Mouse (Mus musculus) 3T3-L1 (cell line): ENCODE data around the gene Dusp18.

ENCODE experiments used
- DNase-seq: peaks from one replicate; pipeline ENCODE4 v3.0.0-alpha.2; 2015; ENCODE audit warnings: low read depth, low spot score

Gene Dusp18

DNA sequence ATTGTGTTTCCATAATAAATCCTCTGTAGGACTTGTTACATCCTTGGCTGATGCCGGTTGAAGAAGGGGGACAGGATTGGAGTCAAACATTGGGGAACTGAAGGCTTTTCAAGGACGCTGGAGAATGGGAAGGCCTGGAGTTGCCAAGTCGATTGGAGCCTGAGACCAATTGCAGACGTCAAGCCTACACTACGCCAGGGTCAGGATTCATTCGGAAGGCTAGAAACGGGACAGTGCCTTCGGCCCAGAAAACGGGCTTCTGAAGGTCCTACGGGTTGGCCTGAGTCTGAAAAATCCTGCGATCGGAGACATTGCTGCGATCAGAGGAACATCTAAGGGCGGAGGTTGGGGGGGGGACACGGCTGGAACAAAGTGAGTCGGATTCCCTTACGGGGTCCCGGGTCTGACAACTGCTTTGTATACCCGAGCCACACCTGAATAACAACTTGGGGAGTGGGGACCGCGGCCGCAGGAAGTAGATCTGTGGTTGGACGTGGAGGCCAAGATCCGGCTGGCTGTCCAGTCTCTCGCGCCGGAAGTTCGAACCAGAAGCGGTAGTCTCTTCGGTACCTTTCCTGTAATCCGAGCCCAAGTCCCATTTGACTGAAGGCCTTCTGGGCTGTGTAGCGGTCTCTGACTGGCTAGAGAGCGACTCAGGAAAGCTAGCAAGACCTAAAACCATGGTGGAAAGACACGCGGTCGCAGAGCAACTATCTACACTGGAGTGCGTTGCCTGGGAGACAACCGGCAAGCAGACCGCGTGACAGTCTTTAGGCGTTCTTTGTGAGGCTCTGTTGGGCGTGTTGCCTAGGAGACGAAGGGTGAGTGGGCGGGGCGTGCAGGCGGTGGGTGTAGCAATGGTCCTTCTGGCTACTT, at the start of gene Dusp18, which contains the start of gene 4921536K21Rik:
Gene Dusp18, plus strand, starts transcription at position 835 of the 876 bp plus-strand sequence.
Gene 4921536K21Rik, minus strand, starts transcription at position 693 of the 876 bp plus-strand sequence.
- peak; percentile 90 for DNase-seq

- no peak for DNase-seq
Observed at GRCm38 (mm10) chr11:3846351-3846750, 48.7 kb upstream of the Dusp18 start.

DNA sequence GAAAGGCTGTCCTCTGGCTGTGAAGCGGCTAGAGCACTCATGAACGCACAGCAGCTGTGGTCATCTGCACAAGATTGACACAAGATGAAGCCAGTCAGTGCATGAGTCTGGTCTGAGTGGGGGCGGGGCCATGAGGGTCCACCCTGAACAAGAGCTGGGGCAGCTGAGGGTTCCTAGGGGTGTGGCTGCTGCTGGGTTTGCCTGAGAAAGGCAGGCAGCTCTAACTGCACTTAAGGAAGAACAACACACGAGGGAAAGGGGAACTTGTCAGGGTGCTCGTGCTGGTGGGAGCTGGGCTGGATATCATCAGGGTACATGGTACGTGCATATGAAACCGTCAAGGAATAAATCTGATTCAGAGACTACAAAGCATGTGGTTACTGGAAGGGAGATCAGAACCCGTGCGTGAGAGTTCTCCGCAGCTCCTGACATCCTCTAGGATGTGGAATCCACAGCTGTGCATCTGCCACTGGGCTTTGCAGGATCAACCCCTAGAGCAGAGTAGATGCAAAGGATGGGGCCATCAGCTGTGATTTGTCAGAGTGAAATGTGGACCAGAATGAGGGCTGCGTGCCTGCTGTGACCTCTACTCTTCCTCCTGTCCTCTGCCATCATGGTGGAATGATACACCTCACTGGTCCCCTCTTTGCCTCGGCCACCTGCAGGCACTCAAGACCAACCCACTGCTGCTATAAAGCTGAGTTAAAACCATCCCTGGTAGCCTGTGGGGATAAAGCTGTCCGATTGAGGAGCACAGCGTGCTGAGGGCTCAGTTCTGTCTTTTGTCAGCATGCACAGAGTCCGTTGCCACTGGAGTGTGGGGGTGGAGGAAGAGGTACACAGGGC, 45.3 kb upstream of the Dusp18 start:
- no peak for DNase-seq

DNA sequence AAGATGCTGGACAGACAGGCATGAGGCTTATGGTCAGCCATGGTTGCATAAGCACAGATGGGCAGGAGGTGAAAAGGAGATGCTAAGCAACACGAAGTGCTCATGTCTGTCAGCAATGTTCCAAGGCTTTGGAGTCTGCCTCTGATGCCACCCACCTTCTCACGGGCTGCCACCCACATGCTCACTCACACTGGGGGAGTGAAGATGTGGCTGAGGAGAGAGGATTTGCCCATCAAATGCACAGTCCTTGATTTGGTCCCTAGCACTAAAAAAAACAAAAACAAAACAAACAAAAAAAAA, 44.8 kb upstream of the Dusp18 start:
- DNase-seq, result no peak

DNA sequence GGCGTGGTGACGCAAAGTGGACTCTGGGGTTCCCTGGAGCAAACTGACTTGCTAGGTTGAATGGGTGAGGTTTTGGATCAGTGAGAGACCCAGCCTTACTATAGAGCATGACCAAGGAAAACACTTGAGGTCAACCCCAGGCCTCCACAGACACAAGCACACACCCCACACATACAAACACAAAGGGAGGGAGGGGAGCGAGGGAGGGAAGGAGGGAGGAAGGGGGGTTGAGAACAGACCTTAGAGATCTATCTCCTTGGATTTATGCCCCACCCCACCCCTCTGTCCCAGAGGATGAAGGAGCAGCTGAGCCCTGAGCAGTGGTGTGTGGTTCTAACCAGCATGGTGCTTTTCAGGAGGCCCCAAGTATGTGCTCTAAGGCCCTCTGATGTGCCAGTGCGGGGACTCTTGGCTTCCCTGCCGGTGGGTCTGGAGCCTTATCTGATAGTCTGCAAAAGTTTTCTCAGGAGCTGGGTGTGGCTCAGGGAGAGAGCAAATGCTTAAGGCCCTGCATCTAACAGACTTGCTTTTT, 44.2 kb upstream of the Dusp18 start:
- no peak for DNase-seq

- no peak for DNase-seq
Observed at GRCm38 (mm10) chr11:3851872-3852271, 43.2 kb upstream of the Dusp18 start.

DNA sequence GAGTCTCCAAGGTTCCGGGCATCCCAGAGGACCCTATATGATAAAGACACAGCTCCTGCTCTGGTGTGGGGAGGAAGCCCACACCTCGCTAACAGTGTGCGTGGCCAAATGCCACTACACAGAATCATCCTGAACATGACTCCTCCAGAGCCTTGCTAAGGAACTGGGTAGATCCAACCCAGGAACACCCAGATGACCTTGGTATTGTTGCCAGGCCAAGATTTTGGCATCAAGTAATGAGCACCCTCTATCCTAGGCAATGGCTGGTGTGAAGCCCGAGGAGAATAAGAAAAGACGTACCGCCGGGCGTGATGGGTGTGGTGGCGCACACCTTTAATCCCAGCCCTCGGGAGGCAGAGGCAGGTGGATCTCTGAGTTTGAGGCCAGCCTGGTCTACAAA, 42.0 kb upstream of the Dusp18 start:
- peak; percentile 12 for DNase-seq

DNA sequence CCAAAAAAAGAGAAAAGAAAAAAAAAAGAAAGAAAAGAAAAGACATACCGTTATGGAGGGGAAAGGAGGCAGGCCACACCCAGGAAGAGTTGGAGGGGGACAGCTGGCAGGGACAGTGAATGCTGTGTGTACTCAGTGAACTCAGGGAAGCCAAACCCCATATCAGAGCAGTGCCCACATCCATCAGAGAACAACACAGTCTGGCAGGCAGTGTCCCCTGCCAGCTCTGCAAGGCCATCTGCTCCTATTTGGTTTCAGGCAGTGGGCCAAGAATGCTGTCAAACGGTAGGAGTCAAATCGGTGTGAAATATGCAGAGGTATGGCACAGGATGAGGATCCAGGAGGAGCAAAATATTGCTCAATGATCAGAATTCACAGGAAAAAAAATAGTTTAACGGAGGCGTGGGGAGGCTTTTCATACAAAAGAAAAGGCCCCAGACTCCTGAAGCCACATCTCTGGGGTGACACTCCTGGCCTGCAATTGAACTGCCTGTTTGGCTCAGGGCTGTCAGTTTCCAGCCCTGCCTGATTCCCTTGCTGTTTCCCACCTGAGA, 41.5 kb upstream of the Dusp18 start:
- DNase-seq, result peak; percentile 86

DNA sequence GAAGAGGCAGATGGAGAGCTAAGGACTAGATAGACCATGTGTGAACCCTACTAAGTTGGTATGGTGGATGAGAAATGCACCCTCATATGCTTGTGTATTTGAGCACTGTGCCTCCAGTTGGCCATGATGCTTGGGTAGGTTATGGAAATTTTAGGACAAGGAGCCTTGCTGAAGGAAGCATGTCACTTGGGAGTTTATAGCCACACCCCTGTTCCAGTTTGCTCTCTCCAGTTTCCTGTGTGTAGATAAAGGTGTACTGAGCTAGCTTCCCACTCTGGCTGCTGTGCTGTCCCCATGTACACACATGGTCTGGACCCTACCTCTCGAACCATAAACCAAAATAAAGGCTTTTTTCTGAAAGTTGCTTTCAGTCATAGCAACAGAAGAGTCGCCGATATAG, 40.9 kb upstream of the Dusp18 start:
- no peak for DNase-seq

DNA sequence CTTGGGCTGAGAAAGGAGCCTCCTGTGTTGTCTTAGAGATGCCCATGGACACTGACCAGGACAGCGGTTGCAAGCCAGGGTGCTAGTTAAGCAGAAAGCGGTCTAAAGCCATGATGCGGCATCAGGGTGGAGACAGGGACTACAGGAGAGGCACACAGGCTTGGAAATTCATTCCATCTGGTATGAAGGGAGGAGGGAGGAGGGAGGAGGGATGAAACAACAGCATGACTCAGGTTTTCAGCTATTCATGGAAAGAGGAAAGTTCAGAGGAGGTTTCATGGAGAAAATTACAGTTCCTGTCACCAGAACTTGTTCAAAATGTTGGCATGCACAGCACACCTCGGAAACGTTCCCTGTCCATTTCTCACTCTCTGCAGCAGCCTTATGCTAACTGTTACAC, 39.2 kb upstream of the Dusp18 start:
- peak; percentile 63 for DNase-seq

GRCm38 (mm10) chr11:3857902-3858301, 37.1 kb upstream of the Dusp18 start:
- no peak for DNase-seq

DNA sequence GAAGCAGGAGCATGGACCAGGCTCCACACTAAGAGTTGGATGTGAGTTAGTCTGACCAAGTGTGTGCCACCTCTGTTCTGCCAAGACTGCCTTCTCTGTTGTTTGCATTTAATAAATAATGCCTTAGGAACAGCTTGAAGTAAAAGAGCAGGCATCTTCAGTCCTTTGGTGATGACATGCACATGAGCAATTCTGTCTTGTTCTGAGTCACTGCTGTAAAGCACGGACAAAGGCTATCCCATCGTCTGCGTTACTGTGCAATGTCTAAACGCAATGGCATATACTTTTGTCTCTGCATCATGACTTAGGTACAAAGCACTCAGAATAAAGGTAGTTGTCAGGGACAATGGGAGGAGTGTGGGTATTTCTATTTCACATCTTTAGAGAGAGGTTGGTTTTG, 35.3 kb upstream of the Dusp18 start:
- peak; percentile 56 for DNase-seq

GRCm38 (mm10) chr11:3860361-3860760, 34.7 kb upstream of the Dusp18 start:
- DNase-seq, result peak; percentile 44

GRCm38 (mm10) chr11:3862661-3863453, 32.2 kb upstream of the Dusp18 start:
- DNase-seq, result no peak

- DNase-seq, result no peak
Observed at GRCm38 (mm10) chr11:3863454-3864112, 31.5 kb upstream of the Dusp18 start, which contains the start of gene Osbp2. Gene Osbp2, minus strand, starts transcription at chr11:3863903.

DNA sequence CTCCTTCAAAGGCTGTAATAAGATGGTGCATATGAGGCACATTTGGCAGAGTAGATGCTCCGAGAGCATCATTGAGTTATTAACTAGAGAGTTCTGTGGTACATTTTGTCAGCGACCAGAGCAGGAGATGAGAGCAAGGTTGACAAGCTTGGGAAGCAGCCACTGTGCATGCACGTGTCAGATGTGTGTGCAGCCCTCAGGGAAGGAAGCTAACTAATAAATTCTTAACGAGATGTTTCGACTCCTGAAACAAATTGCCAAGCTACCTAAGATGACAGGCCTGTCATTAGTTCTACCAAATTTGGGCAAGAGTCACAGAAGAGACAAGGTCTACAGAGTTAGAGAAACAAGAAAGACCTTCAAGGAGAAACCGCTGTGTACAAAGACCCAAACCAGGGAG, 30.7 kb upstream of the Dusp18 start:
- no peak for DNase-seq

DNA sequence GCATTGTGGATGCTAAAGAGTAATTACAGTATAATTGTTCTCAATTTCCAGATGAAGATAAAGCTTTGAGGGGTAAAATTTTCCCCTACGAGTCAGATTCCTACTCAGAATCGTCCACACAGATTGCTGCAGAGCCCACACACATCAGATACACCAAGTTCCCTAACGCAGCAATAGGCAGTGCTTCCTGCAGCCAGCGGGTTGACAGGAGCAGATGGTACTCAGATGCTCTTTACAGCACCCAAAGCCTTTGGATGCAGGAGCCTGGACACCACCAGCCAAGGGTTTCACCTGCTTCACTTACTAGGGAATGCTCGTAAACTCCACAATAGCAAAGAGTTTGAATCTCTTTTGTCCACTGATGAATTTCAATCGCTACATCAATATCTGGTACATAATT, 18.6 kb upstream of the Dusp18 start:
- DNase-seq, result no peak

- DNase-seq, result no peak
Observed at GRCm38 (mm10) chr11:3878660-3879059, 16.4 kb upstream of the Dusp18 start.

DNA sequence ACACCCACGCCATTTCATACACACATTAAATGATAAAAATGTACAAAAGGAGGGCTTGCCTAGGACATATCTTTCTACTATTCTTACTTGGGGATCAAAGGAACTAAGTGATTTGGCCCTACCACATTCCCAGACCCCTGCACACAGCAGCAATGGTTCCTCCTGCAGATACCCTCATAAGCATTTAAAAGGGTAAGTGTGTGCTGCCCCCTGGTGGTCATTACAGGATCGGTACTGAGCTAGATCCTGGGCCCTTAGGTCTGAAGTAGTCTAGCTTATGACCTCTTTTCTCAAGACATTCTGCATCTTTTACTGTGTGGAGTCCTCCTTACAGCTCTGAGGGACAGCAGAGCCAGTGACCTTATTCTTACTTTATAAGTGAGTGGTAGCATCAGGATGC, 15.2 kb upstream of the Dusp18 start:
- peak; percentile 87 for DNase-seq

DNA sequence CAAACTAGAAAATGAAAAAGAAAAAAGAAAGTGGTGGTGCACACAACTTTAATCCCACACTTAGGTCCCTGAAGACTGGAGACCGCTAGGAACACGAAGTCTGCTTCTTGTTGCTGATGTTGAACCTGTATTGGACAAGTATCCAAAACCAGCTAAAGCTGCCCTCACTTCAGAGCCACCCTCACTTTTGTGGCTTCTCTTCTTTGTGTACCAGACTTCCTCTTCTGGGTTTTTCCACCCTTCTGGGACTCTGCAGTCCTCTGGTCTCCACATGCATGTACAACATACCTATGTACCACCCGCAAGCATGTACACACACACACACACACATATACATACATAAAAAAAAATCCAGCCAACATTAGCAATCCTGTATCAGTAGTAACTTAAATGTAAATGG, 11.3 kb upstream of the Dusp18 start:
- no peak for DNase-seq

DNA sequence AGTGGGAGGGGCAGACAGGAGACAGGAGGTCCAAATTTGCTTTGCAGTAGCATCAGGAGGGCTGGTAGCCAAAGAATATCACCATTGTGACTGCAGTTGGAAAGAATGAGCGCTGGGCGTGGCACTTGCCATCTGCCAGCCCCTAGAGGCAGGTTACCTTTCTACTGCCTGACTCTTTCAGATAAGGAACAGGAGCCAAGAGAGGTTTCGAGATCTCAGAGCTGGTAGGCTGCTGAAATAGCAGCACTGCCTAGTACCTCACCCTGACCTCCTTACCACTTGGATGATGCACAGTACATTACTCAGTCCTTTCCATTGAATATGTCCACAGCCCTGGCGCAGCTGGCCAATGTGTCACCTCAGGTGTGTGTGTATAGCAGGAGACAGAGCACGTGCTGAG, 7.7 kb upstream of the Dusp18 start:
- peak; percentile 11 for DNase-seq
